ENCODE assay signal across 8 mouse cellular contexts in genomic region chr2:174917146-174917905, GRCm38 (mm10).
A peak's percentile ranks its signal among the peaks of the same experiment; 100 is the strongest.
DNase-seq lines count a peak whose midpoint lies in the region; ATAC-seq lines count a peak whose summit lies in the region.

No protein-coding gene starts in this region.

- no peak overlapping the region; a peak in 1 of 4 replicates for H3K4me3 ChIP-seq in heart, embryonic 14.5 days (ENCODE audit: control insufficient read depth in 1 of 2, insufficient read depth in 1 of 2, low read depth in 1 of 2, low read length in 2 of 2)
- H3K4me3 ChIP-seq in forebrain, embryonic 12.5 days (replicated peaks), result 0 out of 2 replicates have a peak overlapping the region, but pooled peaks have one; percentile 4
- H3K4me3 ChIP-seq in midbrain, embryonic 12.5 days, result peak overlapping the region; percentile 9

- H3K4me2 ChIP-seq in heart, embryonic 14.5 days (ENCODE audit: low read length), result peak overlapping the region; percentile 50
- H3K4me2 ChIP-seq in forebrain, embryonic 12.5 days, result peak overlapping the region; percentile 41
- H3K4me2 ChIP-seq in midbrain, embryonic 12.5 days (replicated peaks), result peak overlapping the region; percentile 46

- no peaks in the 10 kb centered on the region; a peak in 3 of 4 replicates for H3K4me1 ChIP-seq in heart, embryonic 14.5 days (ENCODE audit: control insufficient read depth in 2 of 2, insufficient read depth in 2 of 2, low read length in 2 of 2)
- H3K4me1 ChIP-seq in forebrain, embryonic 12.5 days, result peaks cover 24% of the 10 kb centered on the region
- H3K4me1 ChIP-seq in midbrain, embryonic 12.5 days, result peaks cover 27% of the 10 kb centered on the region

- 15% methylated on average over 10 of the region's 10 CpGs for WGBS in heart, embryonic 14.5 days
- 10% methylated on average over 10 of the region's 10 CpGs for WGBS in forebrain, embryonic 12.5 days
- WGBS in midbrain, embryonic 12.5 days, result 9% methylated on average over 10 of the region's 10 CpGs

- ATAC-seq in heart, embryonic 14.5 days (ENCODE audit: insufficient number of reproducible peaks, insufficient read depth, low FRiP score, low read depth), result no peak
- peak; percentile 95 for ATAC-seq in forebrain, embryonic 12.5 days (ENCODE audit: low FRiP score)
- peak; percentile 97 for ATAC-seq in midbrain, embryonic 12.5 days (ENCODE audit: low FRiP score, low read depth)
- no peak for ATAC-seq in inflammation-experienced regulatory T-cells, adult 6 months
- no peak for ATAC-seq in CD4-positive, CD25-positive, alpha-beta regulatory T cell, adult 4 months

- H3K9ac ChIP-seq in heart, embryonic 14.5 days (ENCODE audit: low read length), result no peak overlapping the region
- H3K9ac ChIP-seq in forebrain, embryonic 12.5 days, result peak overlapping the region; percentile 49; the same call in 1 of the 2 replicates
- H3K9ac ChIP-seq in midbrain, embryonic 12.5 days (replicated peaks), result peak overlapping the region; percentile 40; the same call in 1 of the 2 replicates

- no peaks in the 10 kb centered on the region for H3K36me3 ChIP-seq in heart, embryonic 14.5 days (ENCODE audit: control insufficient read depth, insufficient read depth, low read length)
- H3K36me3 ChIP-seq in forebrain, embryonic 12.5 days (replicated peaks), result no peaks in the 10 kb centered on the region
- no peaks in the 10 kb centered on the region for H3K36me3 ChIP-seq in midbrain, embryonic 12.5 days

- no peaks in the 10 kb centered on the region for H3K27me3 ChIP-seq in heart, embryonic 14.5 days (ENCODE audit: control insufficient read depth, insufficient read depth, low read length)
- H3K27me3 ChIP-seq in forebrain, embryonic 12.5 days, result no peaks in the 10 kb centered on the region
- H3K27me3 ChIP-seq in midbrain, embryonic 12.5 days, result no peaks in the 10 kb centered on the region

- H3K9me3 ChIP-seq in heart, embryonic 14.5 days (ENCODE audit: control insufficient read depth, low read length), result no peaks in the 10 kb centered on the region
- H3K9me3 ChIP-seq in forebrain, embryonic 12.5 days, result no peaks in the 10 kb centered on the region
- no peaks in the 10 kb centered on the region for H3K9me3 ChIP-seq in midbrain, embryonic 12.5 days

- H3K27ac ChIP-seq in heart, embryonic 14.5 days (replicated peaks in 1 of 2; ENCODE audit: control insufficient read depth in 1 of 2, insufficient read depth in 1 of 2, low read depth in 2 of 2, low read length in 2 of 2), result no peak overlapping the region
- peak overlapping the region; percentile 97 for H3K27ac ChIP-seq in forebrain, embryonic 12.5 days
- H3K27ac ChIP-seq in midbrain, embryonic 12.5 days (replicated peaks), result peak overlapping the region; percentile 90

- no peak for DNase-seq in heart, adult 18-20 months
- DNase-seq in Muller cell, postnatal 12 days (ENCODE audit: inconsistent ontology term), result peak; percentile 30
- DNase-seq in ovary, postnatal 36 days (ENCODE audit: low spot score), result no peak

Comparison
In these comparisons a context has a peak if more than half of its experiments do, and no peak if none do; other contexts are left out.
1. ATAC-seq: peak in forebrain, embryonic 12.5 days (single experiment) and midbrain, embryonic 12.5 days (single experiment); none in heart, embryonic 14.5 days (single experiment), inflammation-experienced regulatory T-cells, adult 6 months (single experiment) and CD4-positive, CD25-positive, alpha-beta regulatory T cell, adult 4 months (single experiment).
2. H3K27ac ChIP-seq: peak in forebrain, embryonic 12.5 days (single experiment) and midbrain, embryonic 12.5 days (single experiment); none in heart, embryonic 14.5 days (0 of 2).
3. H3K4me3 ChIP-seq: peak in forebrain, embryonic 12.5 days (single experiment) and midbrain, embryonic 12.5 days (single experiment); none in heart, embryonic 14.5 days (0 of 2).
4. Peak in every context shown above with its lines, with median percentiles within 50 percentile points of each other: H3K4me2 ChIP-seq.